18 mouse cellular contexts compared by ENCODE assay signal in the genomic region with DNA sequence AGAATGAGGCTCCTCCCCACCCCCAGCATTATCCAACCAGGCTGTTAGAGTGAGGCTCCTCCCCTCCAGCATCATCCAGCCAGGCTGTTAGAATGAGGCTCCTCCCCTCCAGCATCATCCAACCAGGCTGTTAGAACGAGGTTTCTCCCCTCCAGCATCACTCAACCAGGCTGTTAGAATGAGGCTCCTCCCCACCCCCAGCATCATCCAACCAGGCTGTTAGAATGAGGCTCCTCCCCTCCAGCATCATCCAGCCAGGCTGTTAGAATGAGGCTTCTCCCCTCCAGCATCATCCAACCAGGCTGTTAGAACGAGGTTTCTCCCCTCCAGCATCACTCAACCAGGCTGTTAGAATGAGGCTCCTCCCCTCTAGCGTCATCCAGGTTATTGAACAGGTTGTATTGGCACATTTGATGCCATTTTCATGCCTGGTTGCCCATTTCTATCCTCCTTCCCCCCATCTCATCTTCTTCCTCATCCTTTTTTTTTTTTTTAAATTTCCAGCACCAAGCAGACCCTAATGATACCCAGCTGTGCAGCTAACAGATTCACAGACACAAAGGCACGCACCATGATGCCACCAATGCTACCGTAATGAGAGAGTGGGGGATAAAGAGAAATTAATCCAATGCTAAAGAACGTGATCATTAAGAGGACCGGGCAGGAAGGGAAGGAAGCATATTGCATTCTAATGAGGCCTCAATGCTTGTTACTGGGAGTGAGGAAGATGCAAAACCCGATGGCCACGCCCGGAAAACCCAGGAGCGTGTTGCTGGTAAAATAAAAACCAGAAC. TPM values are rescaled to one million over a fixed set of nuclear protein-coding genes. Genes with fewer than 3 reads are reported as not detected.
DNase-seq lines count a peak whose midpoint lies in the region; ATAC-seq lines count a peak whose summit lies in the region.
"Had no signal": no experiment of that assay in that cellular context is flagged by ENCODE, and none has a peak within 500 bp of the region (broad histone marks: within the 10 kb centered on the region; RNA-seq: fewer than 3 reads in every experiment).

No protein-coding gene starts in this region.

- H3K4me2 ChIP-seq in midbrain, embryonic 14.5 days (ENCODE audit: low read length): no peak overlapping the region
- H3K4me2 ChIP-seq in midbrain, embryonic 11.5 days: no peak overlapping the region
- no peak overlapping the region for H3K4me2 ChIP-seq in forebrain, embryonic 15.5 days (replicated peaks)
- H3K4me2 ChIP-seq in neural tube, embryonic 14.5 days (ENCODE audit: low read depth, low read length): no peak overlapping the region
- no peak overlapping the region for H3K4me2 ChIP-seq in intestine, embryonic 15.5 days (replicated peaks)
- H3K4me2 ChIP-seq: limb, embryonic 13.5 days; liver, embryonic 15.5 days had no signal

- H3K4me1 ChIP-seq in midbrain, embryonic 14.5 days (ENCODE audit: control insufficient read depth, insufficient read depth, low read length): no peaks in the 10 kb centered on the region
- no peaks in the 10 kb centered on the region for H3K4me1 ChIP-seq in midbrain, embryonic 11.5 days (ENCODE audit: control insufficient read depth, insufficient read depth, low read length)
- H3K4me1 ChIP-seq in forebrain, embryonic 15.5 days: peaks cover 25% of the 10 kb centered on the region
- peaks cover 3% of the 10 kb centered on the region; the same call in 1 of the 2 replicates for H3K4me1 ChIP-seq in neural tube, embryonic 14.5 days (ENCODE audit: control insufficient read depth, insufficient read depth, low read length)
- no peaks in the 10 kb centered on the region; the same call in 1 of the 2 replicates for H3K4me1 ChIP-seq in intestine, embryonic 15.5 days (replicated peaks)
- H3K4me1 ChIP-seq: liver, embryonic 15.5 days had no signal

- H3K27me3 ChIP-seq in midbrain, embryonic 14.5 days (ENCODE audit: control insufficient read depth, insufficient read depth, low read length): no peaks in the 10 kb centered on the region
- no peaks in the 10 kb centered on the region for H3K27me3 ChIP-seq in midbrain, embryonic 11.5 days (ENCODE audit: control insufficient read depth, insufficient read depth, low read length)
- no peaks in the 10 kb centered on the region for H3K27me3 ChIP-seq in forebrain, embryonic 15.5 days
- no peaks in the 10 kb centered on the region for H3K27me3 ChIP-seq in neural tube, embryonic 14.5 days (ENCODE audit: control insufficient read depth, insufficient read depth, low read length)
- H3K27me3 ChIP-seq in intestine, embryonic 15.5 days (replicated peaks): no peaks in the 10 kb centered on the region
- H3K27me3 ChIP-seq: limb, embryonic 13.5 days; liver, embryonic 15.5 days had no signal

- no peaks in the 10 kb centered on the region for H3K36me3 ChIP-seq in midbrain, embryonic 14.5 days (ENCODE audit: control insufficient read depth, insufficient read depth, low read length)
- no peaks in the 10 kb centered on the region for H3K36me3 ChIP-seq in midbrain, embryonic 11.5 days (ENCODE audit: control insufficient read depth, insufficient read depth, low read length)
- H3K36me3 ChIP-seq in forebrain, embryonic 15.5 days: no peaks in the 10 kb centered on the region
- H3K36me3 ChIP-seq in neural tube, embryonic 14.5 days (ENCODE audit: control insufficient read depth, insufficient read depth, low read length): no peaks in the 10 kb centered on the region
- H3K36me3 ChIP-seq in intestine, embryonic 15.5 days: no peaks in the 10 kb centered on the region
- H3K36me3 ChIP-seq: limb, embryonic 13.5 days; liver, embryonic 15.5 days had no signal

- no peak overlapping the region for H3K27ac ChIP-seq in midbrain, embryonic 14.5 days (replicated peaks; ENCODE audit: low read depth, low read length)
- no peak overlapping the region for H3K27ac ChIP-seq in midbrain, embryonic 11.5 days (ENCODE audit: low read depth, low read length)
- peak overlapping the region; percentile 38 for H3K27ac ChIP-seq in forebrain, embryonic 15.5 days (replicated peaks)
- peak overlapping the region; percentile 8; the same call in 1 of the 2 replicates for H3K27ac ChIP-seq in neural tube, embryonic 14.5 days (ENCODE audit: low read depth, low read length)
- H3K27ac ChIP-seq in intestine, embryonic 15.5 days: no peak overlapping the region
- H3K27ac ChIP-seq: gastrocnemius, adult 2 months; layer of hippocampus, adult 2 months; limb, embryonic 13.5 days; liver, embryonic 15.5 days had no signal

- WGBS in midbrain, embryonic 14.5 days: 66% methylated on average over 11 of the region's 11 CpGs
- WGBS in midbrain, embryonic 11.5 days: 80% methylated on average over 11 of the region's 11 CpGs
- WGBS in forebrain, embryonic 15.5 days: 27% methylated on average over 11 of the region's 11 CpGs
- 63% methylated on average over 11 of the region's 11 CpGs for WGBS in neural tube, embryonic 14.5 days
- WGBS in intestine, embryonic 15.5 days: 75% methylated on average over 11 of the region's 11 CpGs

- H3K9ac ChIP-seq in midbrain, embryonic 14.5 days (replicated peaks; ENCODE audit: low read length): no peak overlapping the region
- H3K9ac ChIP-seq in midbrain, embryonic 11.5 days (ENCODE audit: low read length): no peak overlapping the region
- no peak overlapping the region for H3K9ac ChIP-seq in forebrain, embryonic 15.5 days (replicated peaks)
- no peak overlapping the region for H3K9ac ChIP-seq in neural tube, embryonic 14.5 days (replicated peaks; ENCODE audit: low read depth, low read length)
- H3K9ac ChIP-seq in intestine, embryonic 15.5 days: no peak overlapping the region
- H3K9ac ChIP-seq: limb, embryonic 13.5 days; liver, embryonic 15.5 days had no signal

- H3K4me3 ChIP-seq in midbrain, embryonic 14.5 days (replicated peaks; ENCODE audit: low read depth, low read length): no peak overlapping the region
- no peak overlapping the region for H3K4me3 ChIP-seq in midbrain, embryonic 11.5 days (ENCODE audit: low read depth, low read length)
- H3K4me3 ChIP-seq in forebrain, embryonic 15.5 days: no peak overlapping the region
- no peak overlapping the region for H3K4me3 ChIP-seq in neural tube, embryonic 14.5 days (ENCODE audit: low read depth, low read length)
- no peak overlapping the region for H3K4me3 ChIP-seq in intestine, embryonic 15.5 days (replicated peaks)
- H3K4me3 ChIP-seq: gastrocnemius, adult 2 months; layer of hippocampus, adult 2 months; limb, embryonic 13.5 days; liver, embryonic 15.5 days had no signal

- ATAC-seq in midbrain, embryonic 14.5 days (ENCODE audit: low FRiP score, low TSS enrichment): no peak
- ATAC-seq in midbrain, embryonic 11.5 days (ENCODE audit: low FRiP score): no peak
- no peak; the same call in 1 of the 2 replicates for ATAC-seq in forebrain, embryonic 15.5 days (replicated peaks)
- ATAC-seq in neural tube, embryonic 14.5 days (ENCODE audit: low read depth): peak; percentile 39
- ATAC-seq in intestine, embryonic 15.5 days: no peak
- ATAC-seq: lung, postnatal 0 days had no signal

- no peaks in the 10 kb centered on the region for H3K9me3 ChIP-seq in midbrain, embryonic 14.5 days (ENCODE audit: control insufficient read depth, low read length)
- H3K9me3 ChIP-seq in midbrain, embryonic 11.5 days (ENCODE audit: control insufficient read depth, low read length): no peaks in the 10 kb centered on the region
- H3K9me3 ChIP-seq in forebrain, embryonic 15.5 days: no peaks in the 10 kb centered on the region
- no peaks in the 10 kb centered on the region for H3K9me3 ChIP-seq in neural tube, embryonic 14.5 days (ENCODE audit: control insufficient read depth, low read length)
- H3K9me3 ChIP-seq in intestine, embryonic 15.5 days: no peaks in the 10 kb centered on the region
- H3K9me3 ChIP-seq: limb, embryonic 13.5 days; liver, embryonic 15.5 days had no signal

- peak; percentile 31 for DNase-seq in midbrain, embryonic 14.5 days
- no peak for DNase-seq in midbrain, embryonic 11.5 days (ENCODE audit: low spot score, missing footprints)
- DNase-seq in WW6 (ENCODE audit: low read depth, low spot score): peak; percentile 56
- no peak for DNase-seq in cerebellum, adult 8-10 months
- DNase-seq: adrenal gland, adult 8-10 months; cerebellum, adult 2 months; gastrocnemius, adult 2 months; heart, adult 11 months; kidney, adult 18-20 months; kidney, postnatal 10 days; right cerebral cortex, adult 18-20 months had no signal

RNA-seq across cellular contexts. Expression of gene Kazn, which starts 35.4 kb away (rescaled TPM):
- polyA plus RNA-seq in midbrain, embryonic 14.5 days (2014; fragmentation: Nextera tagmentation; extraction: Ambion mirVana): 19.9 and 27.1 TPM in 2 replicates
- 9.2 and 12.1 TPM in 2 replicates for polyA plus RNA-seq in midbrain, embryonic 11.5 days (2014; fragmentation: Nextera tagmentation; extraction: Ambion mirVana)
- polyA plus RNA-seq in forebrain, embryonic 15.5 days (2015; fragmentation: Nextera tagmentation; extraction: Ambion mirVana): 25.2 and 25.6 TPM in 2 replicates
- 17.9 and 20.5 TPM in 2 replicates for polyA plus RNA-seq in neural tube, embryonic 14.5 days (2014; fragmentation: Nextera tagmentation; extraction: Ambion mirVana)
- 13.6 and 14.0 TPM in 2 replicates for polyA plus RNA-seq in intestine, embryonic 15.5 days (2015; fragmentation: Nextera tagmentation; extraction: Ambion mirVana)

Comparison
In these comparisons a context has a peak if more than half of its experiments do, and no peak if none do; other contexts are left out.
1. DNase-seq: peak in midbrain, embryonic 14.5 days (single experiment) and WW6 (single experiment); none in midbrain, embryonic 11.5 days (single experiment) and cerebellum, adult 8-10 months (single experiment).
2. H3K27ac ChIP-seq: peak in forebrain, embryonic 15.5 days (single experiment) and neural tube, embryonic 14.5 days (single experiment); none in midbrain, embryonic 14.5 days (single experiment), midbrain, embryonic 11.5 days (single experiment) and intestine, embryonic 15.5 days (single experiment).